Mouse (Mus musculus): ENCODE measurements at regions not wholly inside any gene's neighbourhood (a gene's known extent, or its start where the extent isn't known, plus 50 kb on each side); places are given as distances from the start of the nearest gene placed in this dataset.

GRCm38 (mm10) chr11:52703391-52703790 lies 61.0 kb upstream of the Fstl4 start:
- TF ChIP-seq CTCF (IDR thresholded peaks at IDR 0.05; ENCODE audit: low read depth) (no peak), EP300 (optimal IDR thresholded peaks at IDR 0.05) (no peak)

Measured in stomach, postnatal 0 days (tissue).